Mouse (Mus musculus): ENCODE measurements around the gene Ghrl.
A peak's percentile ranks its signal among the peaks of the same experiment; 100 is the strongest.
"Not testable (repeated sequence)": the region's sequence is repeated elsewhere in the genome, so short reads cannot be mapped to it uniquely, and the experiment has no call there.

Ghrl gene

DNA sequence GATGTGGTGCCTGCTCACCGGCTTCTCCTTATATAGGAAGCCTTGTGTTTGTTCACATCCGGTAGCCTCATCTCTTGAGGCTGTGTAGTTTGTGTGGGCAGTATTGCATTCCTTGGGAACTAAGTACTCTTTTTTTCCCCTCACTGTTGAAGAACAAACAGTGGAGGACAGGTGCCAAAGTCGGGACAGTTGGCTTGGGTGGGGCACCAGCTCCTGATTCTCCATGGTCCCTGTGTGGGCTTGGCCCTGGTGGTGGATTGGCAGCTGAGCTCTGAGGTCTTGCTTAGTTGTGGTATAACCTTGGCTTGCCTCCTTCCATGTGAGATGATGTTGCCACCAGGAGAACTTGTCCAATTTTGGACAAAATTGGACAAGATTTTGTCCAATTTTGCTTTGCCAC is at the start of gene Ghrl:
Gene Ghrl, minus strand, starts transcription at position 3 of the 400 bp plus-strand sequence.
- DNase-seq (ENCODE audit: low spot score): no peak

DNA sequence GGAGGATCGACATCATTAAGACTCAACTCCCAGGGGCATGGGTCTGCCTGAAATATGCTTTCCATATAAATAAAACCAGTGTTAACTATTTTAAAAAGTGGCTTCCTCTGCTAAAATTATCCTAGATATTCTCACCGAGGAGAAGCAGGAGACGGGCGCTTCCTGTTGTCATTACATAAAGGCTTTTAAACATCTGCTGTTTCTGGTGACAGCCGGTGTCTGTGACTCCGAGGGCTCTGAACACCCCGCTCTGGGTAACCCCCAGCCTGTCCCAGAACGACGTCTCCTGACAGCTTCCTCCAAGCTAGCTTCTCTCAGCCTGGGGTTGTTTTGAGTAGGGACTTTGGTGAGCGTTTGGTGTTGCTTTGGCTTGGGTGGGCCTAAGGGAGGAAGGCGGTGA is 49.1 kb upstream of the Ghrl start:
- no peak for DNase-seq (ENCODE audit: low spot score)

DNA sequence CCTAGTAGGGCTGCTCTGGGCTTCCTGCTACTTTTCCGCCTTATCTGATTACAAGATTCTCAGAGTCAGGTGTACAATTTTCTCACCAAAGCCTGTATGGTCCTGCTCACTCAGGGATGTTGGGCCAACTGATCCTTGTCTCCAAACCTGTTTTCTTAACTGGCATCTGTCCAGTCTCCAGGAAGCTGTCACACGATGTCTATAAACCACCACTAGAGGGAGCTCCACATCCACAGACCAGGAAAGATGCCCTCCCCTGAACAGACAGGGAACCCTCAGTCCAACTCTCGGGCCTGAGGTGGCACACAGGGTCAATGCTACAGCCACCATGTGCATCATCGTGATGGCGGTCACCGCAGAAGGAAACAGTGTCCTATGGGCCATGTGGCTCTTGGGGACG is 42.0 kb upstream of the Ghrl start:
- DNase-seq (ENCODE audit: low spot score): peak; percentile 31

DNA sequence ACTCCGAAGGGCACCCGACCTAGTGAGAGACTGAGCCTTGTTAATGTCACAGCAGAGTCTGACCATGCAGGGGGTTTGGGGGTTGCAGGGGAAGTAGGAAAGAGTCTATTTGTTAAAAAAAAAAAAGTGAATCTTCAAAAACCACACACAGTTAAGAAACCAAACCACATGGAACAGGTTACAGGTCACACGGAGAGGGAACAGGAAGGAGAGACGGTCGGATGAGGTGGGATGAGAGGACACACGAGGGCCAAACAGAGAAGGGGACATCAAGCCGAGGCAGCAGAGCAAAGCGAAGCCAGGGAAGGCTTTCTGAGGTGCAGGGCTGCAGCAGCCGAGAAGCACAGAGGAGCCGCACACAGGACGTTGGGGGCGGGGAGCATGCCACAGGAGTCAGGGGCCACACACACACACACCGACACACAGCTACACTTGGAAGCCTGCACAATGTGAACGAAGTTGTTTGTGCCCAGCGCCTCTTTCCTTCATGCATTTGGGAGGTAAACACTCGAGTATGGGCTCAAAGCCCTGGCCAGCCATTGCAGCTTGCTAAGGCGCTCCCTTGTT is 29.5 kb upstream of the Ghrl start:
- DNase-seq (ENCODE audit: low spot score): no peak

DNA sequence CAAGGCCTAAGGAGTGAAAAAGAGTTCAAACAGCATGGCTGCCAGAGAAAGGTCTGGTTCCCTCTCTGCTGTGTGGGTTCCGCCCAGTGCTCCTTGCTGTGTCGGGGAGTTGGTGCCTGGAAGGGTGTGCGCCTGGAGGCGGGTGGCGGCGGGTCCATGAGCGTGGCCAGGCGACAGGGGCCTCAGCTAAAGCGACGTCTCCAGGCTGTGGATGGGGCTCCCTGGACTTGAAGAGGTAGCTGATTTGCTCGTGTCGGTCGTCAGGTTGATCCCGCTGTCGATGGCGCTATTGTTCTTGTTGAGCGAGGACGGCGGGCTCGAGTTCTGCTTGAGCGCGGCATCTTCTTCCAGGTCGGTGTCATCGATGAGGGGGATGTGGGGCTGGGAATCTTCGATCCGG is 28.7 kb upstream of the Ghrl start:
- DNase-seq (ENCODE audit: low spot score): no peak

DNA sequence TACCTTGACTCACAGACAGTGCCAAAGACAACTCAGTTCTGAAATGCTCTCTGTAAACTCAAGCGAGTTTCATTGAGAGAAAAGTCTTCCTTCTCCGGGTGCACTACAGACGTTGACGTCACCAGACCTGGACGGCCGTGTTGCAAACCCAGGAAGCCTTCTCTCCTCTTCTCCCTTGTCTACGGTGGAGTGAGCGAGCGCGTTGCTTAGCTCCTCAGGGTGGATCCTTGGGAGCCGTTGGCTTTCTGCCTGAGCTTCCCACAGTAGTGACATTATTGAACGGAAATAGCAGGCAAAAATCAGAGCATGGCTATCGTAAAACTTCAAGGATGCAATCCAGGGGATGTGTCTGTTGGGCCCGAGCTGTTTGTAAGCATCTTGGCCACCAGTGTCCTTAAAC is 27.6 kb upstream of the Ghrl start:
- no peak for DNase-seq (ENCODE audit: low spot score)

DNA sequence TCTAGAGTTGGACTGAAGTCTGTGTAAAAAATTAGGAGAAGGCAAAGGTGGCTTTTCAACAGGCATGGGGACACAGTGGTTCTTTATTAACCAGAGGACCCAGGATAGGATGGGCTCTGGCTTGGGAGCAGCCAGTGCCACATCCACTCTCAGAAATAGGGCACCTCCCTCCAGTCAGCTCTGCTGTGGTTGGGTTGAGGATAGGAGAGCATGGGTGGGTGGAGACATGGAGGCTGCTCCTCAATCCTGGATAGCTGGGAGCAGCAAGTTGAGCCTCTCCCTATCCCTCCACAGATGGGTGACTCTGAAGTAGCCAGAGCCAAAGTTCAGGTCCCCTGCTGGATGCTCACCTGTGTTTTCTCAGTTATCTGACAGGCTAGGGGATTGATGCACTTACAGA is 25.4 kb upstream of the Ghrl start:
- no peak for DNase-seq (ENCODE audit: low spot score)

DNA sequence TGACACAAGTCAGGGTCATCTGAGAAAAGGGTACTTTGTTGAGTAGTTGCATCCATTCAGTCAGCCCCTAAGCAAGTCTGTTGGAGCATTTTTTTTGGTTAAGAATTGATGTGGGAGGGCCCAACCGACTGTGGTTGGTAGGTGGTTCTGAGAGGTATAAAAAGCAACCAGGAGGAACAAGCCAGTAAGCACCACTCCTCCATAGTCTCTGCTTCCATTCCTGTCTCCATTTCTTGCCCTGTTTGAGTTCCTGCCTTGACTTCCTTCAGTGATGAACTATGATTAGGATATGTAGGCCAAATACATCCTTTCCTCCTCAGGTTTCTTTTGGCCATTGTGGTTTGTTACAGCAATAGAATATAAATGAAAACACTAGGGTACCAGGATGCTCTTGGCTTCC is 23.4 kb upstream of the Ghrl start:
- DNase-seq (ENCODE audit: low spot score): no peak

DNA sequence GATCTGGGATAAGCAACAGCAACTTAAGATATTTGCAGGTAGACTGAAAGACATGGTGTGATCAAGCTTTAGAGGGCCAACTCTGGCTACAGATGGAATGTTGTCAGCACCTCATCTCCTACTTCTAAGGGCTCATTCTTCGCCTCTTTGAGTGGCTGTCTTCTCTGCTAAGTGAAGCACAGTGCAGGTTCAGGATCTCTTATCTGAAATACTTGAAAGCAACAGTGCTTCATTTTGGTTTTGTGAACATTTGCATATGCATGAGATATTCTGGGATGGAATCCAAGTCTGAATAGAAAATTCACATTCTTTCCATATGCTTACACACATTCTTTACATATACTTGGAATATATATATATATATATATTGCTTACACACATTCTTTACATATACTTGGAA is 22.6 kb upstream of the Ghrl start:
- DNase-seq (ENCODE audit: low spot score): no peak

DNA sequence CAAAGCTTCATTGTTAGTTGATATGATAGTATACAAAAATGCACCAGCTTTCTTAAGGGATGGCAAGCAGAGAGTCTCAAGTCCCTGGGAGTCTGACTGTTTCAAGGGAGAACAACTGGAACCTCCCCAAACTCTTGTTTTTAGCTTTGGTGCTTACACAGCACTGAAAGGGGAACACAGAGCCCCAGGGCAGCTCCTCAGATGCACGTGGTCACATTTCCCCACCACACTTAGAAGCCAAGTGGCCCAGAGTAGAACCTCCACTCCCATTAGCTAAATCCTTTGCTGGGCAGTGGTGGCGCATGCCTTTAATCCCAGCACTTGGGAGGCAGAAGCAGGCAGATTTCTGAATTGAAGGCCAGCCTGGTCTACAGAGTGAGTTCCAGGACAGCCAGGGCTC is 21.7 kb upstream of the Ghrl start:
- DNase-seq (ENCODE audit: low spot score): no peak

DNA sequence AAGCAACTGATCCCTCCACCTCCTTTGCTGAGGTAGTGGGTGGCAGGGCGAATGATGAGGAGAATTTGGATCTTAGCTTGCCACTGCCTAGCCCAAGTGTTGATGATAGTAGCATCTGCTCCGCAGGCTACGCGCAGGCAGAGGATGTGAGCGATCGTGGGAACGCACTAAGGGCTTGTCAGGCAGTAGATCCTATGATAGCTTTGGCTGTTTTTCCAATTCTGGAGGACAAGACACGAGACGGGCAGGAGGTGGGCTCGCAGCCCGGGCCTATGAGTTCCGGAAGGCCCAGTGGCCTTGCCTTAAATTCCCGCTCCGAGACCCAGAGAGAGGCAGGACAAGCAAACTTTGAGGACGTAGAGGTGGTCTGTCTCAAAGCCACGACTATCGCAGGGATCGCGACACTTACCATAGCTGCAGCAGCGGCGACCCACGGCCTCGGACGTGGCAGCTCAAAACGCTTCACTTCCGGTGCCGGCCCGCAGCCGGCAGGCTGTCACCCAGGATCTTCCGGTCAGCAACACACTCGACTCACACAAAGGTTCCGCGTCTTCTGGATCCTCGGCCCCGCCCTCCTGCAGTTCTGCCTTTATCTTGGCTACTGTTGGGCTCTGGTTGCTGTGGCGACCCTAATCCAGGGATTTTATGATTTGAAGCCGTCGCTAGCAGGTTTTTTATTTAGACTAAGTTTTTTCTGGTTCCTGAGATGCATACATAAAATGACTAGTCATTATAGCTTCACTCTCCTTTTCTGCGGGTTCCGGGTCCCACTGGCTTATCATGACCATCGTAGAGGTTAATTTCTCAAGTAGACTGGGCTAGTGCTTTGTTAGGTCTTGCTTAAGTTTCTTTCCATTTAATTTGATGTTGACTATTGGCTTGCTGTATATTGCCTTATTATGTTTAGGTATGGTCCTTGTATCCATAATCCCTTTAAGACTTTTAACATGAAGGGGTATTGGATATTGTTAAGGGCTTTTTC is 20.8 kb upstream of the Ghrl start, which contains the start of gene Sec13:
Gene Sec13, minus strand, starts transcription at position 508 of the 982 bp plus-strand sequence.
- peak; percentile 84 for DNase-seq (ENCODE audit: low spot score)

DNA sequence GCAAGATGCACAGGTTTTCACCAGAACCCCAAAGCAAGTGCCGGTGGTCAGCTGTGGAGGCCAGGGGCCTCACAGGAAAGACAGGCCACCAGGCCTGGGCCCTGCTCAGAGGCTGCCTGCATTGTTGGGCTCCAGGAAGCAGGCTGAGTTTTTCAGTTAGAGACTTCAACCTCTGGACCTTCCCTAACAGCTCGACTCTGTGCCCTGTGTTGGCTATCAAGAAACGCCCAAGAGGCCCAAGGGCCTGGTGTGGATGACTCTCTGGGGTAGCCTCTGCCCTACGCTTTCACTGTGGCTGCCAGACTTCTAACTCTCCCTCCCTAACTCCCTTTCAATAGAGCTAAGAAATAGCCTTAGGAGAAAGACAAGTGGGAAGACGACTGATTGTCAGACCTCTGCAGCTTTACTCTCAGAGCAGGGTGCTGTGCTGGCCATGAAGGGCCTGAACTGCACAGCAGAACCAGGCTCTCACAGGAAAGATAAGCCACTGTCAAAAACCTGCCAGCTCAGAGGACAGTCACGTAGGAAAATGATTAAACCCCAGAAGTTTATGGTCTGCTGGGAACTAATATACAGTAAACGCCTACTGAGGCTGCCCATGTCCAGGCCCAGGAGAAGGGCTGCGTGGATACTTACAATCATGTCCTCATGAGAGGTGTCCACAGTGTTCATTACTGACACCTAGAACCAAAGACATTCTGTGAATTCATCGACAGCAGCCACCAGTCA is 17.8 kb upstream of the Ghrl start:
- DNase-seq (ENCODE audit: low spot score): no peak

DNA sequence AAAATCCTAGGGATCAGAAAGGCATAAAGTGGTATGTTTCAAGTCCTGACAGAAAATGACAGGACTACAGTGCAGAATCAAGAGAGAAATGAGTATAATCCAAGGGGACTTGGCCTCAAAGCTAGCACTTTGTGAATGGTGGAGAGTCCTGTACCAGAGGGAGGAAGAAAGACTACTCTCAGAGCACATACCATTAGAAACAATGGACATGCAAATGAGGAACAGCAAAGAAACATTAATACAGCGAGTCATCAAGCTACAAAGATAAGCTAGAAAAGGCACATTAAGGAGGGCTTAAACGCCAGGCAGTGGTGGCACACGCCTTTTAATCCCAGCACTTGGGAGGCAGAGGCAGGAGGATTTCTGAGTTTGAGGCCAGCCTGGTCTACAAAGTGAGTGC is 11.6 kb upstream of the Ghrl start:
- DNase-seq (ENCODE audit: low spot score): no peak

DNA sequence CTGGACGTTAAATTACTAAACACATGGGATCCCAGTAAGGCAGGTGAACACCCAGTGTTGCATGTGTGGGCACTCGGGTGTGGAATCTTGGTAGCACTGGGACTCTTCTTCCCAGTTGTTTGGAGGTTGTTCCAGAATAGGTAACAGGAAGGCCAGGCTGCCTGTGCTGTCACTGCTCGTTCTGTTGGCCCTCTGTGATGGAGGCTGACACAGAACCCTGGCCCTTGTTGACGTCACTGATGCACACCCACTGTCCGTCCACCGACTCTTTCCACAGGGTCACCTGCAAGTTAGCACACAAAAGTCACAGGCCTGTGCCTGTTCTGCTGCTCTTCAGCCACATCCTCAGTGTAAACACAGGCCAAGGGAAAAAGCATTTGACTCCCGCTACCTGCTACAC is 8.5 kb upstream of the Ghrl start:
- no peak for DNase-seq (ENCODE audit: low spot score)

DNA sequence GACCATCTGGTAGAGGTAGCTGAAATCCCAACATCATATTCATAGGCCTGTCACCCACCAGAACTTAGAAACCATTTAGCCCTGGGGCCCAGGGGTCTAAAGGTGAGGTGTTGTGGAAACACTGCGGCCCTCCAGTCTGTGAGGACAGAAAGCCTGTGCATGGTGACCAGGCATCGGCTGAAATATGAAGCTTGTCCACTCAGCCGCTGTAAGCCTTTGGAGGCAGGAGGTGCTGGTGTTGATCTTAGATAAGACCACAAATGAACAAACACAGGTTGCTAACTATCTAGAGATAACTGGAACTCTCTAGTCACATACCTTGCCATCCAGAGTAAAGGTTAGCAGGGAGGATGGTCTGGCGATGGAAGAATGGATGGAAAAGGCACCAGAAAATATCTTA is 1.4 kb upstream of the Ghrl start:
- DNase-seq (ENCODE audit: low spot score): peak; percentile 50

DNA sequence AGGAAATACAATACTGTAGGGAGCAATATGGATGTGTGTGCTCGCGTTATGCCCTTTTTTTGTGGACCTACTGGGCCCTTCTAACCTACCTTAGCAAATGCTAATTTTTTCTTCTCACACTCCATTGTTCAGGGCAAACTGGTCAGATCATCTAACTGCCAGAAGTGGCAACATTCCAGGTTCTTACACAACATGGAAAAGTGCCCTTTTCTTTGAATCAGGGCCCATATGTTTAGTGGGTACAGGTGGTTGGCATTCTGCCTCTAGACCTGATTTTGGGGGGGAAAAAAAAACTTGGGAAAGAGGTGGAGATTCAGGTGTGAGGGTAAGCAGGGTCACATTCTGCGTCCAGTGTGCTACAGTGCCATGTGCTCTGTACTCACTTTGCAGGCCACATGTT is 2.1 kb downstream of the Ghrl start:
- DNase-seq (ENCODE audit: low spot score): no peak

DNA sequence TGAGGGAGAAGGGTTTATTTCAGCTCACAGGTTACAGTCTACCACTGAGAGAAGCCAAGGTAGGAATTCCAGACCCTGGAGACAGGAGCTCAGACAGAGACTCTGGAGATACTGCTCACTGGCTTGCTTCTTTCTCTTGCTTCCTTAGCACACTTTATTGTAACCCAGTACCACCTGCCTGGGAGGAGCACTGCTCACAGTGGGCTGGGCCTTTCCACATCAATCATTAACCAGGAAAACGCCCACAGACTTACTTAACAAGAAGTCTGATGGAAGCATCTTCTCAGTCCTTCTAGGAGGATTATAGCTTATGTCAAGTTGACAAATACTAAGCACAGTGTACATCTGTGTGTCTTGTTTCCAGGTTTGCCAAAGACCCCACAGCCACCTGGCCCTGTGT is 4.9 kb downstream of the Ghrl start:
- DNase-seq (ENCODE audit: low spot score): peak; percentile 56

DNA sequence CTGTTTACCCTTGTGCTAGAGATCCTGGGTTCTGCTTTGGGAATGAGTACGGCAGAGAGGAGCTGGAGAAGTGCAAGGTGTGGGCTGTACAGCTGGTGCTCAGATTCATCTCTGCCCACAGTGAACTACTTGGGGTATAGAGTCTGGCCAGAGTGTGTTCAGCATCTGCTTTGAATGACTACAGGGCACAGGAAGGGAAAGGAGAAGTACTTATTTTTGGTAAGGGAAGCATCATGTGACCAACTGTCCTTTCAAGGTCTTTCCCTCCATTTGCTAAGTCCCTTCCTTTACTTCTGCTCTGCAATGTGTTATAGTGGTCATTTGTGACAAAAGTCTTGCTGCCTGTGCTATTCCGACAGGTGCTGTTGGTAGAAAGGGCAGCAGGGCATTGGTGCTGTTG is 5.4 kb downstream of the Ghrl start:
- DNase-seq (ENCODE audit: low spot score): no peak

DNA sequence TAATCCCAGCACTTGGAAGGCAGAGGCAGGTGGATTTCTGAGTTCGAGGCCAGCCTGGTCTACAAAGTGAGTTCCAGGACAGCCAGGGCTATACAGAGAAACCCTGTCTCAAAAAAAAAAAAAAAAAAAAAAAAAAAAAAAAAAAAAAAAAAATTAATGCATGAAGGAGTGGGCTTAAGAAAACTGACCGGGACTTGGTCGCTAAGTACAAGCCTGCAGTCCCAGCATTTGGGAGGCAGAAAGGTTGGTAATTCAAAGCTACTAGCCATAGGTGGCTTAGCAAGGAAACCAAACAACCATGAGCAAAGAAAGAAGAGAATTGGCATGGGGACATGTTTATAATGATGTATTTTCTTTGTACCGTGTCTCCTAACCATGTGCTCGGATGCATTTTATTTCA is 6.3 kb downstream of the Ghrl start:
- DNase-seq (ENCODE audit: low spot score): not testable (repeated sequence)

DNA sequence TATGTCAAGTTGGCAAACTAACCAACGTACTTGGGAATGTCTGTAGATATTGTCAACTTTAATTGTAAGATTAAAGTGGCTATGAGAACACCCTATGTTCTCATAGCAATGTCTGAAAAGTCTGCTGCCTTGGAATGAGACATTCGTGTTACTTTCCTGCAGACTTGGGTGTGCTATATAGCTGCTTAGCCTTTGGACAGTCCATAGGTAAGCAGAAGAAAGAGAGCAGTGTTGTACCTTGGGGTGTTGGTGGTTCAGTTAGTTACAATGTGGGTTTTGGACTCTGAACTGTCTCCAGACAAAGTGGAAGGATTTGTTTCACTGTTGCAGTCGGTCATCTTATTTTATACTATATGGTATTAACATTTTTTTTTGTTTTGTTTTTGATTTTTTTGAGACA is 7.0 kb downstream of the Ghrl start:
- no peak for DNase-seq (ENCODE audit: low spot score)

DNA sequence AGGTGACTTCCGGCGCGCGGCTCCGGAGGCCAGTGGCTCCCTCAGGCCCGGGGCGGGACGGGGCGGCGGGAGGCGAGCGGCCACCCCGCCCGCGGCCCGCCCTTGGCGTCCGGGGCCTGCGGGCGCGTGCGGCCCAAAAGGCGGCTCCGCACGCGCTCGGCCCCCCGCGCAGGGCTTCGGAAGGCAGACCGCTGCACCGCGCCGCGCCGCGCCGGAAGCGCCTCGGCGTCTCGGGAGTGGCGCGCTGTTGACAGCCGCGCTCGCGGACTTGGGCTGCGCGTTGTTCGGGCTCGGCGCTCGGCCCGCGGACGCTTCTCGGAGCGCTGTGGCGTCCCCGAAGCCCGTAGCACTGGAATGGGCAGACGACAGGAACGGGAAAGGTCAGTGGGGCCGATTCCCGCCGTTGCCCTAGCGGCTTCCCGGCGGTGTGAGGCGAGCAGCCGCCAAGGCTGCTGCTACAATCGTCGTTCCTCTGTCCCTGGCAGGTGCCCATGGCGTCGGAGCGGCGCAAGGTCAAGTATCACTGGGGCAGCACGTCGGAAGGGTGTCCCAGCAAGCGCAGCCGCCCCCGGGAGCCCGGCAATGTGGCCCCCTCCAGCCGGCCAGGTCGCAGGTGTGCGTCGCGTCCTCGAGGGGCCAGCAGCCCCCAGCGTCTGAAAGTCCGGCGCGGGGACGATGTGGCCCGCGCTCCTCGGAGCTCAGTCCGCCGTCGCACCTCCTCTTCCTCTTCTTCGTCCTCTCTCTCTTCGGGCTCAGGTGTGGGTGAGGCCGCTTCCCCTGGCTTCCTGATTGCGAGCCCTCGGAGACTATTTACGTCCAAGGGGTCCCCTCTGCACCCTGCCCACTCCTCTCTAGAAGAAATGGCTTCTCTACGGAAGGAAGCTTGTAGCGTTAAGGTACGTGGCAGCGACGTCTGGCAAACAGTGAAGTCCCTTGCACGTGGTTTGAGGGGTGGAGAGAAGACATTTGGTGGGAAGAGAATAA is 22.2 kb downstream of the Ghrl start:
- DNase-seq (ENCODE audit: low spot score): no peak

All from yolk sac, embryonic 10.5 days (tissue).